Mouse (Mus musculus) olfactory bulb, adult 2 months (tissue): Measurements from ENCODE around the gene Fxyd4. TPM values are rescaled to one million over a fixed set of nuclear protein-coding genes. Genes with fewer than 3 reads are reported as not detected.

Source experiments
- H3K27ac ChIP-seq: fragments of 200-500 bp; 2 replicates; pipeline ENCODE4 v1.5.1; 2012; ENCODE audit warnings: low read depth, low read length; ENCODE audit not compliant: insufficient read depth
- H3K4me1 ChIP-seq: fragments of 200-500 bp; 2 replicates; pipeline ENCODE4 v1.6.1; 2012; ENCODE audit warnings: low read length; ENCODE audit not compliant: control insufficient read depth, insufficient read depth
- H3K4me3 ChIP-seq: fragments of 200-500 bp; 2 replicates; pipeline ENCODE4 v1.5.1; 2012; ENCODE audit warnings: mild to moderate bottlenecking, low read depth, low read length, moderate library complexity; ENCODE audit not compliant: insufficient read depth
- CTCF ChIP-seq: fragments of 200-500 bp; IDR thresholded peaks from 2 replicates; pipeline ENCODE4 v1.5.1; 2012; ENCODE audit warnings: low read depth, mild to moderate bottlenecking, low read length, moderate library complexity; ENCODE audit not compliant: insufficient read depth
- POLR2A ChIP-seq: fragments of 200-500 bp; IDR thresholded peaks from 2 replicates; pipeline ENCODE4 v1.6.1; 2012; ENCODE audit warnings: mild to moderate bottlenecking, low read depth, low read length, moderate library complexity; ENCODE audit not compliant: insufficient read depth
- WGBS: fragments of 180-500 bp; shearing (Covaris S2); methylation state at CpG from one replicate; pipeline ENCODE4 v1.1.7; 2018; 5-methylcytosine and 5-hydroxymethylcytosine counted together
- polyA plus RNA-seq: library from polyadenylated mRNA; stranded (reverse); fragments of >200 nt; gene quantifications from 2 replicates; pipeline ENCODE4 v1.2.4, GENCODE M21; 2012; ENCODE audit warnings: low replicate concordance; ENCODE audit not compliant: missing spikeins, insufficient read depth, insufficient read length

Gene Fxyd4
- not detected in 2 replicates for polyA plus RNA-seq

DNA sequence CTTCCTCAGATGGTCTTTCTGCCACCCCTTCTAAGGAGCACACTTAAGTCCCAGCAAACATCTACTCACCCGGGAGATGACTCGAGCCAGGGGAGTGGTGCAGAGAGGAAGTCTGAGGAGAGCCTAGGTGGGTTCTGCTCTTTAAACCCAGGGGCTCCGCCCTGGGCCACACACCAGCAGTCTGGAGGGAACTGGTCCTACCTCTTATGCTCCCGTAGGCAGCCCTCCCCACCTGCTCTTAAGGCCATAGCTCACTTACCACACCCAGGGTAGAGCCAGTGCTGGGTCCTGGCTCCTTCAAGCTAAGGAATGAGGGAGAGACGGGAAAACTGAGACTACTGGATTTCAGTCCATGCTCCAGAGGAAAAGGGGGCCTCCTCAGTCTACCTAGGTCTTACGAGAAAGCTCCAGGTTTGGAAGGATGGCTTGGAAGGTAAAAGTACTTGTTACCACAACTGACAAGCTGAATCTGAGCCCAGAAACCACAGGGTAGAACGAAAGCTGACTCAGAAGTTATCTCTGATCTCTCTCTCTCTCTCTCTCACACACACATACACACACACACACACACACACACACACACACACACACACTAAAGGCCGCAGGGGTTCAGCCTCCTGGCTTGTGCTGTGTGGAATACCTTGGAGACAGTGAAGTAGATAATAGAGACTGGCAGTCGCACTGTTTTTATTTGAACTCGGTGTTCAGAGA lies at the start of gene Fxyd4:
Gene Fxyd4 (minus strand): TSS at position 471 of the 711 bp plus-strand sequence.
- TF ChIP-seq POLR2A, result no peak
- no peak for TF ChIP-seq CTCF
- H3K4me1 ChIP-seq, result no peaks in the 10 kb centered on the region
- H3K4me3 ChIP-seq, result no peak within 1 kb of the TSS
- H3K27ac ChIP-seq, result no peak within 1 kb of the TSS
- 76% methylated on average over 10 of the region's 10 CpGs for WGBS

DNA sequence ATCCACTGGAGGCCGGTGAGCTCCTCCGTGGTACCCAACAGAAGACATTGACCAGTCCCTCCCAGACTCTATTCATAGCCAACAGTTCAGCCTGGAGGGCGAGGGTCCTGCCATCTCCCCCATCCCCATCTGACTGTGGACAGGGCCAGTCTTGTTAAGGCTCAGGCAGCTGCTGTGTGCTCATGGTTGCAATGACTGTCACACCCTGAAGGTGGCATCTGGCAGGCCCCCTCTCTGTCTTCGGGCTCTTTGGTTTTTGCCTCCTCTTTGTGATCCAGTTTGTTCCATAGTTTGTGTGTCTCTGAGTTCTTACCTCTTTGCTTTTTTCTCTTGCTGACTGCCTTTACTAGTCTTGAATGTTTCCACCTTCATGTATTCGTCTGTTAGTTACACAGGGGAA lies 49.7 kb upstream of the Fxyd4 start:
- H3K27ac ChIP-seq, result no peak overlapping the region
- TF ChIP-seq POLR2A, result no peak
- TF ChIP-seq CTCF, result no peak
- WGBS, result 64% methylated on average over 5 of the region's 5 CpGs
- peaks cover 6% of the 10 kb centered on the region for H3K4me1 ChIP-seq
- H3K4me3 ChIP-seq, result no peak overlapping the region

DNA sequence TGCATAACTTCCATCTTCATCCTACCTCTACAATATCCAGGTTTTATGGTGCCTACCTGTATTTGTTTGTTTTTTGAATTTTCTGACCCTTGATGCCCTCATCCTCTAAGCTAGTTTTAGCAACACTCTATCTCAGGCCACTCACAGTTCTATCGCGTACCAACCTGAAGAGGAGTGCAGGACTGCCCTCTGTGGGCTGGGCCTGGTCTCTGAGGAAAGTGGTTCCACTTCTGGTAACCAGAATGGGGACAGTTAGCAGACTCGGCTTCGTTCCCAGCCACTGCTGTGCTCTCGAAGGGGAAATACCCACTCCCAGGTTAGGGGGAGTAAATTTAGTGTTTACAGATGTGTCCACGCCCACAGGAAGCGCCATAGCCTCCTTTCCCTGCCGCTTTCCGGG lies 29.2 kb upstream of the Fxyd4 start:
- 53% methylated on average over 9 of the region's 9 CpGs for WGBS
- Histone ChIP-seq H3K27ac (no peak overlapping the region), H3K4me3 (no peak overlapping the region), H3K4me1 (peaks cover 3% of the 10 kb centered on the region; the same call in 1 of the 2 replicates)
- TF ChIP-seq CTCF (no peak), POLR2A (no peak)

DNA sequence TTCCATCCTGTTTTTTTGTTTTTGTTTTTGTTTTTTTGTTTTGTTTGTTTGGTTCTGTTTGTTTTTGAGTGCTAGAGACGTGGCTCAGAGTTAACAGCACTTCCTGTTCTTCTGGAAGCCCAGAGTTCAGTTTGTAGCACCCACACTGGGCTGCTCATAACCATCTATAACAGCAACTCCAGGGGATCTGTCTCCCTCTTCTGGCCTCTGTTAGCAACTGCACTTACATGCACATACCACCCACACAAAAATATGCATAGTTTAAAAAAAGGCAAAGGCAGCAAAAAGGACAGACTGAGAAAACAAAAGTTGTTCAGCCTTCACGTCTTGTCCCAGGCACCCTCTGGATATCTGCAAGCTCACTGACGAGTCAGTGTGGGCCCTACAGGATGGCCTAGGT lies 25.7 kb upstream of the Fxyd4 start:
- H3K4me3 ChIP-seq, result no peak overlapping the region
- peaks cover 3% of the 10 kb centered on the region; the same call in 1 of the 2 replicates for H3K4me1 ChIP-seq
- no peak overlapping the region for H3K27ac ChIP-seq
- WGBS, result 86% methylated on average over 3 of the region's 3 CpGs
- TF ChIP-seq POLR2A (no peak), CTCF (no peak)

DNA sequence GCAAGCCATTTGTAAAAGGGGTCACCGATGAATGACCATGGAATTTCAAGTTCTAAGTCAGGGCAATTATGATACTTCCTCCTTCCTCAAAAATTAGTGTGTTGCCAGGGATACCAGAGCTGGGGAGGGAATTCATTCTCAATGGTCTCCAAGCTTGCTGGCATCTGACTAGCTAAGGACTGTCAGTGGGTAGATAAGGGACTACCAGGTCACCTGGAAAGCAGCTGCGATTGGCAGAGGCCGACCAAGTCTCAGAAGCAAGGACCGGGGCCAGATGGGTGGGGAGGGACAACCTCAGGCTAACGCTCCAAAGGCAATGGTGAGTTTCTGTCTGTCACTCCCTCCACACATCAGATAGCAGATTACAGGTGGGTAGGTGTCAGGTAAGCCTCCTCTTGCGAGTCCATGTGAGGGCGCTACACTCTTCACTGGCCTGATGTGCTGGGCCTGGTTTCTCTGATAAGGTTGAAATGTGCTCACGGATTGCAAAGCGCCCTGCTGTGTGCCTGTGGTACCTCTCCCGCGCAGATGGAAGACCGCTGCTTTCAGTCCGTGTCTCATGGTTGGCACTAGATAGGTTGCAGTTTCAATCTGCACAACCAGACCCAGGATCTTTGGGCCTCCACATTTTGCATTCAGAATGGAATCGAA lies 19.5 kb upstream of the Fxyd4 start:
- TF ChIP-seq POLR2A (no peak), CTCF (no peak)
- H3K4me3 ChIP-seq, result no peak overlapping the region
- H3K27ac ChIP-seq, result no peak overlapping the region
- 0 out of 2 replicates have a peak, but pooled peaks cover 4% of the 10 kb centered on the region for H3K4me1 ChIP-seq
- 42% methylated on average over 14 of the region's 14 CpGs for WGBS

DNA sequence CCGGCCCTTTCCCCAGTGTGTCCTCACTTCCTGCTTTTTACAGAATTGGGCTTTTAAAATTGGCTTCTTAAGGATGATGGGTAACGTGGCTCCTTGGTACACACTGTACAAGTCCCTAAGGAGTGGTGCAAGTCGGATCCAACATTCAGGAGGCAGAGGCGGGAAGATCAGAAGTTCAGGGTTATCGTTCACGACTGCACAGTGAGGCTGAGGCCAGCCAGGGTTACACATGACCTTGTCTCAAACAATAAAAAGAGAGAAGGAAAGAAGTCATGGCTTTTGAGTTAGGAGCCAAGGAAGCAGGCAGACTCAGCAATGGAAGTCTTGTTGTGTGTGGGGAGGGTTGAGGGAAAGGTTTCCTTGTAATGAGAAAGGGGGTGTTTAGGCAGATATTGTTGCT lies 18.7 kb upstream of the Fxyd4 start:
- H3K4me3 ChIP-seq, result no peak overlapping the region
- H3K4me1 ChIP-seq, result 0 out of 2 replicates have a peak, but pooled peaks cover 4% of the 10 kb centered on the region
- H3K27ac ChIP-seq, result no peak overlapping the region
- no peak for TF ChIP-seq CTCF
- 84% methylated on average over 6 of the region's 6 CpGs for WGBS

DNA sequence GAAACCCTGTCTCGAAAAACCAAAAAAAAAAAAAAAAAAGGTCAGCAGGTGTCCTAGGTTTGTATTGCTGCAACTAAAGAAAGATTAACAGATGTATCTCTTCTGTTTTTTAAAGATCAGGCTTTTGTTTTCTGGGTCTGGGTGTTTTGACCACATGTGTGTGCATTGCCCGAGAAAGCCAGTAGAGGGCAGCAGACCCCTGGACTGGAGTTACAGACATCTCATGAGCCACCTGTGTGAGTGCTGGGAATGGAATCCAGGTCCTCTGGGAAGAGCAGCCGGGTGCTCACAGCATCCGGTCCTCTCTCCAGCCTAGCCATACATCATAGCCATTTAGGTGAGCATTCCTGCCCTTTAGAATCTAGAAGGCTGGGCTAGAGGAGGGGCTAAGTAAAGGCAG lies 14.8 kb upstream of the Fxyd4 start:
- Histone ChIP-seq H3K4me3 (no peak overlapping the region), H3K4me1 (0 out of 2 replicates have a peak, but pooled peaks cover 4% of the 10 kb centered on the region), H3K27ac (no peak overlapping the region)
- WGBS, result 86% methylated on average over 4 of the region's 4 CpGs
- TF ChIP-seq CTCF (no peak), POLR2A (no peak)

DNA sequence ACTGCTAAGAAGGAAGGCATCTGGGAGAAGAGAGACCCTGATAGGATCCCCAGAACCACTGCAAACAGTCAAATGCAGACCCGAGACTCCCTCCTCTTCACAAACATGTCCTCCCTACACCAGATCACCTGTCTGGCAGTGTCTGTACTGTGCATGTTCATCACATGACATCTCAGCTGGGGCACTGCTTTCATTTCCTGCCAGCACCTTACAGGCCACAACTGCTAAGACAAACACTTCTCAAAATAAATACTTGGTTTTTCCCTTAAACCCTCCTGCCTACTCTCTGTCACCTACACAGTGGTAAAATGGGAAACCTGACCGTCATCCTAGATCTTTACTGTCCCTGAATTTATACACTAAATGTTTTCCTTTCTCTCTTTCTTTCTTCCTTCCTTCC lies 6.4 kb upstream of the Fxyd4 start:
- 93% methylated on average over 2 of the region's 2 CpGs for WGBS
- Histone ChIP-seq H3K4me1 (no peaks in the 10 kb centered on the region; the same call in 1 of the 2 replicates), H3K27ac (no peak overlapping the region), H3K4me3 (no peak overlapping the region)
- no peak for TF ChIP-seq CTCF
- TF ChIP-seq POLR2A, result no peak

DNA sequence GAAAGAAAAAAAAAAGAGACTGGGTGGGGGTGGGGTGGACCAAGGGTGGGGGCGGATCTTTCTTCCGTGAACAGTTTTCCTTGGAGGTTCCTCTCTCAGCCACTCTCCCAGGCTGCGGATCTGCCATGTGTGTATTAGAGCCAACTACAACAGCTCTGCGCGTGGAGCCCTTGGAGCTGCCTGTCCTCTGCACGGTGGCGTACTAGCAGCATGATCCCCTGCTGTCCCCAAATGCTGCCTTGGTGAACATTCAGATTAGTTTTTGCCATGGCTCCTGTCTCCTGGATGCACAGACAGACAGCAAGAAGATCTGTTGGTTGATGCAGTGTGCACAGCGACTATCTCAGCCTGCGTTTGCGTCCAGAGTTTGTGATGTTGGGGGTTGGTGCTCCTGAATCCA lies 5.3 kb upstream of the Fxyd4 start:
- H3K4me1 ChIP-seq, result no peaks in the 10 kb centered on the region; the same call in 1 of the 2 replicates
- TF ChIP-seq POLR2A (no peak), CTCF (no peak)
- H3K4me3 ChIP-seq, result no peak overlapping the region
- no peak overlapping the region for H3K27ac ChIP-seq
- 66% methylated on average over 10 of the region's 10 CpGs for WGBS
